Mouse (Mus musculus) ES-Bruce4 (cell line): Measurements from ENCODE around the gene Atxn1.

Source experiments
- CTCF ChIP-seq: IDR thresholded peaks from one replicate; pipeline ENCODE4 v1.8.1; 2011; ENCODE audit warnings: low read depth, low read length
- EP300 ChIP-seq: IDR thresholded peaks from 2 replicates; pipeline ENCODE4 v1.6.1; 2011; ENCODE audit warnings: low read depth, low read length; ENCODE audit not compliant: insufficient read depth
- POLR2A ChIP-seq: IDR thresholded peaks from one replicate; pipeline ENCODE4 v1.8.1; 2011; ENCODE audit warnings: low read length; ENCODE audit not compliant: insufficient read depth

DNA sequence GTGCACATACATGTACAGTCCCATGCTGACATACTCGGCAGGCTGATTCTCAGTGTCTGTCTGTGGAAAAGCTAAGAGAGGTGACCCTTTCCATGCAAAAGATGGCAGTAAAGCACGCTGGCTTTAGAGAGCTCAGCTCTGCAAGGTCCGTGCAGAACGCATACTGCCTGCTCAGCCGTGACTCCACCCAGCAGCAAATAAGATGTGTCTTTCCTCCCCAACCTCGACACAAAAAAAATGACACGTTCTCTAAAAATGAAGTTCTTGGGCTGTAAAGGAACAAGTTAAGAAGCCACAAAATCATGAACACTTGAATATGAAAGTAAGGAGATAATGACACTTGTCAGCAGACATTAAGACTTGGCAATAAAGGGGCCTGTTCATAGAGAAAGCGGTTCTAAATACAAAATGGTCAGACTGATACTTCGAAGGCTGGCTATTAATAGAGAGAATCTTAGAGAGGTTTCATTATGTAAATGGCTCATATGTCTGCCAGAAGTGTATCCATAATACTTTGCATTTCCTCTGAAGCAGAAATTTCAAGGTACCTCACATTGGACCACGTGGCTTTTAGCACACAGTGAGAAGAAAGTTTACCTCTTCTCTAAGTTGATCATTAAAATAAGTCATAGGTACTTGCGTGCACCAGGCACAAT lies 132.0 kb downstream of the Atxn1 start:
- no peak for TF ChIP-seq CTCF
- no peak for TF ChIP-seq POLR2A
- no peak for TF ChIP-seq EP300
